Mouse (Mus musculus) embryo, embryonic 9.5 days (tissue): Measurements from ENCODE around the gene P4ha2.

Experiments
- DNase-seq: peaks from one replicate; pipeline ENCODE4 v3.0.0-alpha.2; 2017; ENCODE audit errors: extremely low spot score

Gene P4ha2

GRCm38 (mm10) chr11:54068520-54069371, 31.1 kb upstream of the P4ha2 start, which contains the start of gene Pdlim4:
Gene Pdlim4 (minus strand): TSS chr11:54069014.
- peak; percentile 82 for DNase-seq

- DNase-seq, result no peak
Observed at GRCm38 (mm10) chr11:54071726-54072445, 28.0 kb upstream of the P4ha2 start.

GRCm38 (mm10) chr11:54073291-54073690, 26.6 kb upstream of the P4ha2 start:
- no peak for DNase-seq

- DNase-seq, result no peak
Observed at GRCm38 (mm10) chr11:54075353-54075752, 24.5 kb upstream of the P4ha2 start.

- DNase-seq, result no peak
Observed at GRCm38 (mm10) chr11:54076101-54076500, 23.8 kb upstream of the P4ha2 start.

GRCm38 (mm10) chr11:54080435-54080834, 19.5 kb upstream of the P4ha2 start:
- DNase-seq, result no peak

- DNase-seq, result no peak
Observed at GRCm38 (mm10) chr11:54082725-54083124, 17.2 kb upstream of the P4ha2 start.

- no peak for DNase-seq
Observed at GRCm38 (mm10) chr11:54084976-54085375, 14.9 kb upstream of the P4ha2 start.

- no peak for DNase-seq
Observed at GRCm38 (mm10) chr11:54085816-54086215, 14.1 kb upstream of the P4ha2 start.

GRCm38 (mm10) chr11:54088253-54088946, 11.5 kb upstream of the P4ha2 start:
- DNase-seq, result no peak

GRCm38 (mm10) chr11:54088947-54089317, 11.0 kb upstream of the P4ha2 start:
- DNase-seq, result peak; percentile 80

GRCm38 (mm10) chr11:54090091-54090879, 9.6 kb upstream of the P4ha2 start:
- DNase-seq, result no peak

- DNase-seq, result no peak
Observed at GRCm38 (mm10) chr11:54091726-54092125, 8.2 kb upstream of the P4ha2 start.

- no peak for DNase-seq
Observed at GRCm38 (mm10) chr11:54092188-54092587, 7.7 kb upstream of the P4ha2 start.

GRCm38 (mm10) chr11:54093000-54093399, 6.9 kb upstream of the P4ha2 start:
- no peak for DNase-seq

GRCm38 (mm10) chr11:54100692-54101591, 1.0 kb downstream of the P4ha2 start:
- DNase-seq, result peak; percentile 76

GRCm38 (mm10) chr11:54101701-54102100, 1.8 kb downstream of the P4ha2 start:
- DNase-seq, result no peak

GRCm38 (mm10) chr11:54102706-54103449, 3.0 kb downstream of the P4ha2 start:
- no peak for DNase-seq

- no peak for DNase-seq
Observed at GRCm38 (mm10) chr11:54105011-54105410, 5.1 kb downstream of the P4ha2 start.

- no peak for DNase-seq
Observed at GRCm38 (mm10) chr11:54106676-54107075, 6.8 kb downstream of the P4ha2 start.
